Mouse (Mus musculus): ENCODE measurements around the gene Cacna1f.

The Cacna1f gene

GRCm38 (mm10) chrX:7674284-7675000, 67.6 kb downstream of the Cacna1f start:
- DNase-seq (ENCODE audit: low read depth, low spot score): no peak

- DNase-seq (ENCODE audit: low read depth, low spot score): no peak
These were observed 68.1 kb downstream of the Cacna1f start for GRCm38 (mm10) chrX:7675001-7675380.

- no peak for DNase-seq (ENCODE audit: low read depth, low spot score)
These were observed 72.1 kb downstream of the Cacna1f start for GRCm38 (mm10) chrX:7678986-7679385.

- peak; percentile 58 for DNase-seq (ENCODE audit: low read depth, low spot score)
These were observed 72.6 kb downstream of the Cacna1f start for GRCm38 (mm10) chrX:7679405-7680056.

- no peak for DNase-seq (ENCODE audit: low read depth, low spot score)
These were observed 73.2 kb downstream of the Cacna1f start for GRCm38 (mm10) chrX:7680057-7680412.

- DNase-seq (ENCODE audit: low read depth, low spot score): no peak
These were observed 74.0 kb downstream of the Cacna1f start, which contains the start of gene Magix for GRCm38 (mm10) chrX:7680864-7681263. TSS of gene Magix (minus strand) at chrX:7681251.
